Mouse (Mus musculus) MEL-GATA-1-ER (cell line): ENCODE data around the gene Ngly1.
"Not testable (repeated sequence)": the region's sequence is repeated elsewhere in the genome, so short reads cannot be mapped to it uniquely, and the experiment has no call there.

Source experiments
- DNase-seq: peaks from one replicate; pipeline ENCODE4 v3.0.0-alpha.2; 2012; ENCODE audit warnings: low read depth; ENCODE audit errors: extremely low read depth

The Ngly1 gene

GRCm38 (mm10) chr14:16256209-16256608 lies 7.1 kb downstream of the Ngly1 start:
- peak; percentile 56 for DNase-seq

GRCm38 (mm10) chr14:16260541-16260940 lies 11.5 kb downstream of the Ngly1 start:
- no peak for DNase-seq

DNA sequence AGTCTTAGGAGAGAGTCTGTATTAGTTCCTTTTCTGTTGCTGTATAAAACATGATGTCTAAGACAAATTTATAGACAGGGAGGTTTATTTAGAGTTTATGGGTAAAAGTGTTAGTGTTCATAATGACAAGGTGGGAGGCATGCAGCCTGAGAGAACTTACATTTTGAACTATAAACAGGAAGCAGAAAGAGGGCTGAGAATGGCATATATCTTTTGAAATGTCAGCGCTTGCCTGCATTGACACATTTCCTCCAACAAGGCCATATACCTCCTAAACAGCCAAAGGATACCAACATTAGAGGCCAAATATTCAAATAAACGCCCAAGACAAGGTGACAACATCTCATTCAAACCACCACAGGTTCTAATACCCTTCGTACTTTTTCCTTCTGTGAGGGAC lies 12.8 kb downstream of the Ngly1 start:
- DNase-seq = no peak

DNA sequence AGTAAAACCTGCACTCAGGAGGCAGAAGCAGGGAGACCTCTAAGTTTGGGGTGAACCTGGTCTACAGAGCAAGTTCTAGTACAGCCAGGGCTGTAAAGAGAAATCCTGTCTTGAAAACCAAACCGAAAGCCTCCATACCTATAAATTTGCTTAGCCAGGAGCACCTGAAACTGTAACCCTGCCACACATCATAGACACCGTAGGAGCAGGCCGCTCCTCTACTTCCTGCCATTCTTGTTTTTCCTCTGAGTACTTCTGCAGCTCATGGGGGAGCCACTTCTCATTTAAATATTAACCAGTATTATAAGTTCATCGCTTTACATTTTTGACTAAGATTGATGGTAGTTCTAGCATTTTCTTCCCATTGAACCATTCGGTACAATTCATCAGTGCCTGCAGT lies 17.9 kb downstream of the Ngly1 start:
- no peak for DNase-seq

DNA sequence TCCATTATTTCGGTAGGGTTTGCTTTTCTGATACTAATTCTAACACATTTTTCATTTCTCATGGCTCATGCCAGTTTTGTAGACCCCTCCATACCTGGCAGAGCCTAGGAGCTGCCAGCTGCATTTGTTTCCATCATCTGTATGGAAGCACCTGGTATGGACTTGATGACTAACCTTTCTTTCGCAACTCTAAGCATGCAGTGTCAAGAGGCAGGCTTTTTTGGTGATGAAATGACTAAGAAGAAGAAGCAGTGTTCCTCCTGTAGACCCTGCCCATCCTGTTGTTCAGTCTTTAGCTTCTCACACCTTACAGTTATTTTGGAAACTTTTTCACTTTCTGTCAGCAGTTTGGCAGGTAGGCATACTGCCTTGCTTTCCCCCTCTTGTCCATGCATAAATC lies 20.7 kb downstream of the Ngly1 start:
- no peak for DNase-seq

- DNase-seq = no peak
Observed at GRCm38 (mm10) chr14:16273677-16274076, 24.6 kb downstream of the Ngly1 start.

- no peak for DNase-seq
Observed at GRCm38 (mm10) chr14:16279196-16279595, 30.1 kb downstream of the Ngly1 start.

- DNase-seq = no peak
Observed at GRCm38 (mm10) chr14:16283966-16284365, 34.9 kb downstream of the Ngly1 start.

DNA sequence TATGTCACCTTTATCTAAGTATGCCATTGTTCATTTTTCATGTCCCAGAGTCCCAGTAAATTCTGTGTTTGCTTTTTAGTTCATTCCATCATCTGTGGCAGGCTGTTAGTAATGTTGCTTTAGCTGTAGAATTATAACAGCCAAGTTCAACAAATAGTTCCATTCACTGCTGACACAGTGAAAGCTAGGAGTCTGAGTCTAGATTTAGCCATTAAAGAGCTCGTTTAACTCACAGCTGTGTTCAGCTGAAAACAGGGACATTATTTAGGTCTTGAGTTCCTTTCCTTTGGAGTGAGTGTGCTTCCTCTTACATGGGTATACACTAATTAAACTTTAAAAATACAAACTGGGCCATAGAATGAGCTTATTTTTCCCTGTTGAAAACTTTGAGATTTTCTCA lies 43.3 kb downstream of the Ngly1 start:
- DNase-seq = no peak

DNA sequence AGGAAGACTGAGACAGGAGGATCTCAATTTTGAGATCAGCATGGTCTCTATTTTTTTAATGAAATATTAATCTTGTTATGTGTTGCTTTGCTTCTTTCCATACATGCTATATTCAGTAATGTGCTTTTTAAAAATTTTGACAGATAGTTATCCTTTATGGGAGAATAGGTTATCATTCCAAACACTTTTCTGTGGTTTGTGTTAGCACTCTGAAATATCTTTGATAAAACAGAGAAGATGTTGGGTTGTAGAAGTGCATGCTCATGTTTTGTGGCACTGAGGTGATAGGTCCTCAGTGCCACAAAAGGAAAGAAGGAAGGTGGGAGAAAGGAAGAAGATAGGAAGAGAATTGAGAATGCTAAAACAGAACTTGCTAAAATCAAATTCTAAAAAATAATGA lies 43.9 kb downstream of the Ngly1 start:
- DNase-seq = no peak

DNA sequence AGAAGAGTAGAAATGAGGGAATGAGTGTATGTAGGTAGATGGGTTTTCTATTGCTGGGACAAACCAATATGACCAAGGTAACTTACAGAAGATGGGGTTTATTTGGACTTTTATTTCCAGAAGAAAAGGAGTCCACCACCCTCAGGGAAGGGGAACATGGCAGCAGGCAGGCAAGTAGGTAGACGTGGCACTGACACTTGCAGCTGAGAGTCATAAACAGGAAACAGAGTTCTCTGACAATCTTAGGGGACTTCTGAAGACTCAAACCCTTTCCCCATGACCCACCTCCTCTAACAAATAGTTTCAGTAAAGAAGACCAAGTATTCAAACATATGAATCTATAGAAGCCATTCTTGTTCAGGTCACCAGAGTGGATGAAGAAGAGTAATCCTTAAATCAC lies 44.8 kb downstream of the Ngly1 start:
- no peak for DNase-seq

DNA sequence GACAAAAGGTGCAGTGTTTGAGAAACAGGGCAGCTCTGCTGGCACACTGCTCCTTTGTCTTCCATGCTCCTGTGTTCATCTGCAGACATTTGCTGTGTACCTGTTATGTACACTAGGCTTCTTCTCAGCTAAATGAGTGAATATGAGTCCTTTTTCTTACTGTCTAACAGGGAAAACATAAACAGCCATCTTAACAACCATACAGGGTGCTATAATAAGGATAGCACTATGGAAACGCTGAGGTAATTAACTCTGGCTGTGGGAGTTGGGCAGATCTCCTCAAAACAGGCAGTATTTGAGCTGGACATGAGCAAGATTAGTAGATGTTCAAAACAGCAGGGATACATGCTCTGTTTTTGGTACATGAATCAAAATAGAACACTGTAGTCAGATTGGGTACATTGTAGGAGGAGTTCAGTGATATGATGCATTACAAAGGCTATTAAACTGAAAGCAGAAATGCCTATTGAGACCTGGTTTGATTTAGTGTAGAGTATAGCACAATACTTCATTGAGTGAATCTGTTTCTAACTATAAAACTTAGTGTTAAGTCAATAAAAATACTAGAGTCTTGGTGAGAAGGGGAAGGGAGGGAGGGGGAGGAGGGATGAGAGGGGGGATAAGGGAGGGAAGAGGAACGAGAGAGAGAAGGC lies 47.9 kb downstream of the Ngly1 start:
- no peak for DNase-seq

GRCm38 (mm10) chr14:16301735-16302134 lies 52.7 kb downstream of the Ngly1 start:
- no peak for DNase-seq

DNA sequence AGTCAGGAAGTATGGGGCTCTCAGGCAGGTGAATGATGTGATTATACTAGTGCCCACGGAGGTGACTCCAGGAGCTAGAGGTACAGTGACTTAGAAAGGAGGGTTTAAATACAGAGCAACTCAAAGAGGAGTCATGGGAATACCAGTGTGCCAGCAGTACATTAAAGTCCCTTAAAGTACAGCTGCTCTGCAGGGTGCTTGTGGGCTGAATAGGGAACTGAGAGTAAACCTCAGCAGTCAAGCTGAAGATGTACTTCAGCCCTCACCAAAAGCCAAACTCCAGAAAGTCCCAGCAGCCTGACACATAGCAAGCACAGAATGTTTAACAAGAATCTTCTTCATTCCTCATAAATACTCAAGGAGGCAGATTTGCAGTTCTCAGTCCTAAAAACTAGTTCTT lies 53.6 kb downstream of the Ngly1 start:
- DNase-seq = no peak

GRCm38 (mm10) chr14:16310791-16311190 lies 61.7 kb downstream of the Ngly1 start:
- no peak for DNase-seq

GRCm38 (mm10) chr14:16312599-16312998 lies 63.5 kb downstream of the Ngly1 start:
- DNase-seq = no peak

DNA sequence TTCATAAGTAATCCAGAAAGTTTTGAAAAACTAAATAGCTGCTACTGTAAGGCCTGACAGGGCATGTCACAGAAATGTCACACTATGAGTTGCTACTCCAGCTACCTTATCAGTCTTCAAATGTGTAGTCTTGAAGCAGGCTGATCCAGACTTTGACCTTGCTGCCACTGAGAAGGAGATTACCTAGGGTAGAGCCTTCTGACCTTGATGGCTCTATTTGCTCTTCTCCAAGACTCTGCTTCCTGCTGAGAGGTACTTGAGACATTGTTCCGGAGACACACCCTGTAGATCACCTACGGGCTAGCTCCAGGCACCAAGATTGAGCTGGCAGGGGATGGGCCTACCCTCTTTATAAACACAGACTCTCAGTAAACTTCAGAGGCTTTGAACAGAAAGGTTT lies 64.0 kb downstream of the Ngly1 start:
- DNase-seq = not testable (repeated sequence)

DNA sequence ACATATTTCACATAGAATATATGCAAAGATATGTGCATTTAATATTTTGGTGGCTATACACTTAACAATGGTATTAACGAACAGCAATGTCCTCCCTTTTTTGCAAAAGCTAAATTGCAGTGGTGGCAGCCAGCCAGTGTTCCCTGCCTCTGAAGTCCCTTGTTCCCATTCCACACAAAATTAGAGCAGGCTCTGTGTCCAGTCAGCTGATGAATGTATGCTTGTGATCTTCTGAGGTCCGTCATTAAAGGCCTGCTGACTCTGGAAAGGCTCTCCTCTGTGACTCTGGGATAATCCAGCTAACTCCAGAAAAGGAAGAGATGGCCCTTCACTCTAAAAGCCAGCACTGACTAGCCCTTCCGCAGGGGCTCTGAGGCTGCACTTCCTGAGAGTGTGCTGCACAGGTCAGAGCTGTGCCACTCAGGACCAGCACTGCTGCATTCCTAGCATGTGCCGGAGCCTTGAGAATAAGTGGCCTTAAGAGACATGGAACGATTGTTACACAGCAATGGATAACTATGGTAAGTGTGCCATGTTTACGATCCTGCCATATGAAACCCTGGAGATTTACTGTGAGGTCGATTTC lies 64.9 kb downstream of the Ngly1 start:
- DNase-seq = no peak

- DNase-seq = no peak
Observed at GRCm38 (mm10) chr14:16314842-16315241, 65.8 kb downstream of the Ngly1 start.

GRCm38 (mm10) chr14:16316715-16317114 lies 67.6 kb downstream of the Ngly1 start:
- no peak for DNase-seq

- no peak for DNase-seq
Observed at GRCm38 (mm10) chr14:16319818-16320217, 70.7 kb downstream of the Ngly1 start.

DNA sequence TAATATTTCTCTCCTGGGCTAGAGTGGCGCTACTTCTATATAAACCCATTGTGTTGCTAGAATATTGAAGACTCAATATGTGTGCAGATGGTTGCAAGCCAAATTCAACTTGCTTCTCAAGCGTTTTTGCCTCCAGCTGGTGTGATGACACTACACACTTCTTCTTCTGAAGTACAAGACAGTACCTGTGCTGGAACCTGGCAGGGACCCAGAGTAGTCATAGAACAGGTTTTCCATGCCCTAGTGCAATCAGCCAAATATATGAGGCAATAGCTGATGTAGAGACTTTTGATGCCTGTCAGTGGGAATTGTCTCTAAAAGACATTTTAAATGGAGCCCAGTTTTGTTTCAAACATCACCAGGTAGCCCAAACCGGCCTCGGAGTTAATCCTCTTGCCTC lies 75.3 kb downstream of the Ngly1 start:
- DNase-seq = no peak

GRCm38 (mm10) chr14:16325208-16325607 lies 76.1 kb downstream of the Ngly1 start:
- DNase-seq = no peak

GRCm38 (mm10) chr14:16328531-16328930 lies 79.5 kb downstream of the Ngly1 start:
- no peak for DNase-seq
